Mouse (Mus musculus) cerebral cortex, adult 2 months (tissue): ENCODE results near the gene Fut11.

Experiments used
- WGBS: fragments of 180-500 bp; shearing (Covaris S2); methylation state at CpG from one replicate; pipeline ENCODE4 v1.1.7; 2018; 5-methylcytosine and 5-hydroxymethylcytosine counted together

Fut11 gene

DNA sequence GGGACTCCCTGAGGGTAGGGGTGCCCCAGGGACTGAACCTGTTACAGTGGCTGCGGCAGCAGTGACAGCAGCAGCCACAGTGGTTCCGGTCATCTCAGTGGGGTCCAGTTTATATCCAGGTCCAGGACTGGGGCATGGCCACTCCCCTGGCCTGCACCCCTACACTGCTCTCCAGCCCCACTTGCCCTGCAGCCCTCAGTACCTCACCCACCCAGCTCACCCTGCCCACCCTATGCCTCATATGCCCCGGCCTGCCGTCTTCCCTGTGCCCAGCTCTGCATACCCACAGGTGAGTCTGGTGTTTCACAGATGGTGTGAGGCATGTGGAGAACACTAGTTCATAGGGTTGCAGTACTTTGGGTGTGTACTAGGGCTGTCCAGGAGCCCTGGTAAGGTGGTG lies 26.6 kb downstream of the Fut11 start:
- WGBS: 91% methylated on average over 4 of the region's 4 CpGs

DNA sequence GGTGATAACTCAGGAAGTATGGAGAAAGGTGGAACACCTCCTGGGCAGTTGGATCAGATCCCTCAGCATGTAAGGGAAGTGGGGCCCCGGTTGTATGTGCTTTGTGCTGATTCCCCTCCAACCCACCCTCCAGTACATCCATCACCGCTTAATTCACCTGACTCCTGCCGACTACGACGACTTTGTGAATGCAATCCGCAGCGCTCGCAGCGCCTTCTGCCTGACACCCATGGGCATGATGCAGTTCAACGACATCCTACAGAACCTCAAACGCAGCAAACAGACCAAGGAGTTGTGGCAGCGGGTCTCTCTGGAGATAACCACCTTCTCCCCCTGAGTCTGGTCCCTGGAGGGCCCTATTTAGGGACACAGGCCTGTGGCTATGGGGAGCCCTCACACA lies 28.2 kb downstream of the Fut11 start:
- WGBS: 80% methylated on average over 12 of the region's 12 CpGs

DNA sequence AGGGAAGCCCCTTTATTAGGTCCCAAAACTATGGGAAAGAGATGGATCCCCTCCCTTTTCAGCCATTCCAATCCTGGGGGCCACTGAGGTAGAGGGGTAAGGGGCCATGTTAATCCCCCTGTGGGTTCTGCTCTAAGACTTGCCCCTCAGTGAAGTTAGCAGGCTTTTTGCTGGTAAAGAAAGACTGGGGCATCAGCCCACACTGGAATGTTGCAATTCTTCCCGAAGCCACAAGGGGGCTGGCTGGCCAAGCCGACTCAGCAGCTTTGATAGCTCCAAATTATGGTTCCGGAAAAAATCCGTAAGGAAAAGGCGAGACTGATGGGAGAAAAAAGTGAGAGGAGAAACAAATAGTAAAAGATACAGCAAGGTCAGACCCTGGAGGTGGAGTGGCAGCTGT lies 29.3 kb downstream of the Fut11 start:
- 4% methylated on average over 5 of the region's 5 CpGs for WGBS

DNA sequence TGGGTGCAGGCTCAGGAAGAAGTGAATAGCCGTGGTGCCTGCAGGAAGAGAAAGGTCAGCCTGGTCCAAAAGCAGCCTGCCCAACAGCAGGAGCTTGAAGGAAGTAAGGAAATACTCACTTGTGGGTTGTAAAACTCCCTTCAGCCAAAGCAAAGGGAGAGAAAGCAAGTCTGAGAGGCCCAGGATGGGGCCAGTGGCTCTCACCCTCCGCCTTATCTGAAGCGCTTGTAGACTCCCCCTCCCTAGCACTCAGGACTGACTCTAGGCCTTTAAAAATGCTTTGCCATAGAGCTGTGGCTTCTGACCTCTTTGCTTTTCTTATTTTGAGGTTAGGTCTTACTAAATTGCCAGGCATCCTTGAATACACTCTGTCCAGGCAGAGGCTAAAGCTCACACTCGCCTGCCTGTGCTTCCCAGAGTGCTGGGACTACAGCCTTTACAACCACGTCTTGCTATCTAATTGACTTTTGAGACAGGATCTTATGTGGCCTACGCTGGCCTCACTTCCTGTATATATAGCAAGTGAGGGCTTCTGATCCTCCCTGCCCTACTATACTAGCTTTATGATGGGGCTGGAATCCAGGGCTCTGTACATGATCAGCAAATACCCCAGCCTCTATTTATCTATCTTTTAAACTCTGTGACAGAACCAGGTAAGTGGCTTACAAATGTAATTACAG lies 31.0 kb downstream of the Fut11 start:
- 81% methylated on average over 6 of the region's 6 CpGs for WGBS

DNA sequence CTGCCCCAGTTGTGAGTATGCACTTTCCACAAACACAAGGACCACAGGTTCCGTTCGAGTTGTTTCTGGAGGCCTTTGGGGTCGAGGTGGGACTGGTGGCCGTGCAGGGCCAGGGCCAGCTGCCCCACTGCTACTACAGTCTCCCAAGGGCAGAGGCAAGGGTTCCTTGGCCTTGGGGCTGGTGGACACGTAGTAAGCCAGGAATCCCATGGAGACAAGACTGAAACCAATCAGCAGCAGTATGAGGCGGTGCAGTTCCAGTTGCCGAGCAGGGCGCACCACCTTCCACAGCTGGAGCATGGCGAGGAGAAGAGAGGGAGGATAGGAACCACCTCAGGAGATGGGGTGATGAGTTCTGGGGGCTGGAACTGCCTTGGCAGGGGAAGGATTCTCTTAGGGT lies 35.1 kb downstream of the Fut11 start:
- 91% methylated on average over 9 of the region's 9 CpGs for WGBS

DNA sequence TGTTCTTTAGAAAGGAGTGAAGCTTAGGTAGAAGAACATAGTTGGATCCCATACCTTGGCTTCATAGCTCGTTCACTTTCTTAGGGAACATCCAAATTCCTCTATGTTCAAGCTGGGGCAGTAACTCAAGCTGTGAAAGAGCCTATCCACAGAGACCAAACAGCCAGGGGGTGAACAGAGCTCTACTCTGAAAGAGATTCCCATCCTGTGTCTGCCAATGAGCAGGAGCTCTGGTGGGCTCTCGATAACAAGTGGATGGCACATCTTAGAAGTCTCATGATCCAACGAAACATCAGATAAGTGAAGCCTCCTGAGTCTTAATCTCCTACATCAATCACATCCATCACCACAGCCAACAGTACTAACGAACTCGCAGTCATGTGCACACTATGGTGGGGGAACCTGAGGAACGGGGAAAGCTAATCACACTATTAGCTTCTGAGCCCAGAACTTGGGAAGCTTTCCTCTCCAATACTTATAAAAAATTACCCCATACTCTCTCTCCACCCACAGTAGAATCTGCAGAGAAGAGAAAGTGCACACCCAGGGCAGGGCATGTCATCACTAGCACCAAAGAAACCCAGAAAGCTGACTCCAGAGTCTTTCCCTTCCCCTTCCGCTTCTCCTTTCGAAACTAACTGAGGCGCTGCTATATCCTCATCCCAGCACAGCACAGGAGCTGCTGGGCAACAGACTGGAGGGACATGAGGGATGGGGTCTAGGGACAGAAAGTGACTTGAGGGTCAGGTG lies 36.3 kb downstream of the Fut11 start:
- 80% methylated on average over 9 of the region's 9 CpGs for WGBS

DNA sequence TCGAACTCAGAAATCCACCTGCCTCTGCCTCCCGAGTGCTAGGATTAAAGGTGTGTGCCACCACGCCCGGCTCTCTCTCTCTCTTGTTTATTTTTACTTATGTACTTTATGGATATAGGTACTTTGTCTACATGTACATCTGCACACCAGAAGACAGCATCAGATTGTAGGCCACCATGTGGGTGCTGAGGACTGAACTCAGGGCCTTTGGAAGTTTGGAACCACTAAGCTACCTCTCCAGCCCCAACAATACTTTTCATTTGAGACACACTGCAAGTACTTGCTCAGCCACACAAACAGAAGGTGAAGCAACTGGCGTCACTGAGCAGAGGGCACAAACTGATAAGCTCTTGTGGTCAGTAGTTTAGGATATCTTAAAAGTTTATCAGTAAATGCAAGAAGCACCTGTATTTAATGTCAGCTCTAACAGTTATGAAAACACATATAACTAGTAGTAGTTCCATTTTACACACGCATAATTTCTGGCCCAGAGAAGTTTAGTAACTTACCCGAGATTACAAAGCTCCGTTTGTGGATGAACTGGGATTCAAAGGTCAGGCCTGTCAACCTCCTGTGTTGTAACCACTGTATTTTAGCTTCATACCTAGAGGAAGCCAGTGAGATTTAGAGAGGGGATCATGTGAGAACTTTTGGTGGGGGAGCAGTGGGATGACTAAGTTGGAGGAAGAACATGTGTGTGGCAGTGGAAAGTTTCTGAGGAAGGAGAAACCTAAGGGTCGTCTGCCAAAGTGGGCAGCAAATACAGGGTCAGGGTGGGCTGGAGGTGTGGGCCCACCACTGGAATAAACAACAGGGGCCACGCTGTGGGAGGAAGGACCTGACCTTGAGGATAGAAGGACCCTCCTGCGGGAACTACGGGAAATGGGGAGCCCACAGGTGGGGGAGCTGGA lies 38.5 kb downstream of the Fut11 start:
- 48% methylated on average over 12 of the region's 12 CpGs for WGBS

DNA sequence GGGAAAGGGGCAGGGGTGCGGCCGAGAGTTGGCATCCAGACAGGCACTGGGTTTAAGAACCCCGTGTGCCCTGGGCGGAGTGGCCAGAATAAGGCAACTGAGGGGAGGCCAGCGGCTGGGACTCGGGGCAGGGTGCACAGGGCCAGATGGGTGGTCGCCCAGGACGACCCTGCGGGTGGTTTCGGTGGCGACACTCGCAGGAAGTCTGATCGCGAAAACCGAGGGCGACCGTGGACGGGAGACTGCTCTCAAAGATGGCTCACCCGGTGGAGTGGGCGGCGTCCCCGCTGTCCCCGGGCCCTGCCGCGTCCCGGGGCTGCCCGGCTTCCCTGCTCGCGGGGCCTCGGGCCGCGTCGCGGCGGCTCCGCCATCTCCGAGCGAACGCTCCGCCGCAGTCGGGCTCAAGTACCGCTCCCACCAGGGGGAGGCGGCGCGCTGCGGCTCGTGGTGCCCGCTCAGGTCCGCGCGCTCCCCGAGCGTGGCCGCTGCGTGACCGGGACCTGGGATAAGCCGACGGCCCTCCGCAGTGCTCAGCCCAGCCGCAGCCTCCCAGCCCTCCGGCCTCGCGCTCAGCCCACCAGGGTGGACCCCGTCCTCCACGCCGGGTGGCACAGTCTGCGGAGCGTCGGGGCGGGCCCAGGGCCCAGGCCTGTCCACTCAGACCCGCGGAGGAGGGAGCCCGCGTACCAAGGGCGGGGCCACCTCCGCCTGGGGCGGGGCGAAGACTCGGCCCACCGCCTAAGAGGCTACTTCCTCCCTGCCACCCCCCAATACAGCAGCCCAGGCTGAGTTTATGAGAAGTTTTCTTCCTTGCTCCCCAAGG lies 39.4 kb downstream of the Fut11 start, which contains the start of gene Ndst2:
Gene Ndst2 (minus strand): TSS at position 611 of the 823 bp plus-strand sequence.
- under 1% methylated on average over 80 of the region's 81 CpGs for WGBS

DNA sequence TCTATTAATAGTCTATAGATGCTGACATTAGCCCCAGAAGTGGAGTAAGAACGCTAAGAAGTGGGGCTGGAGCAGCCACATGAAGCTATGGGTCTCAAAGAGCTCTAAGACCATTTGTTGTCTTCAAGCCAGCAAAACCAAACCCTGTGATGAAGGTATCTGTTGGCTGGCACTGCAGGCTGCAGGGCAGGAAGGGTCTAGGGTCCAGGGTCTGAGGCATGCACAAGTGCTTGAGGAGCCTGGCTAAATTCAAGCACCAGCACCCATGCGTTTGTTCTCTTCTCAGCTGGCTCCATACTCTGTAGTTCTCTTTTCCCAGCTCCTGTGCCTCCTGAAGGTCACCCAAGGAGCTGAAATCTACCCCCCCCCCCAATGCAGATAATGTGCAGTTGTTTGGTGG lies 40.3 kb downstream of the Fut11 start:
- 50% methylated on average over 2 of the region's 2 CpGs for WGBS

DNA sequence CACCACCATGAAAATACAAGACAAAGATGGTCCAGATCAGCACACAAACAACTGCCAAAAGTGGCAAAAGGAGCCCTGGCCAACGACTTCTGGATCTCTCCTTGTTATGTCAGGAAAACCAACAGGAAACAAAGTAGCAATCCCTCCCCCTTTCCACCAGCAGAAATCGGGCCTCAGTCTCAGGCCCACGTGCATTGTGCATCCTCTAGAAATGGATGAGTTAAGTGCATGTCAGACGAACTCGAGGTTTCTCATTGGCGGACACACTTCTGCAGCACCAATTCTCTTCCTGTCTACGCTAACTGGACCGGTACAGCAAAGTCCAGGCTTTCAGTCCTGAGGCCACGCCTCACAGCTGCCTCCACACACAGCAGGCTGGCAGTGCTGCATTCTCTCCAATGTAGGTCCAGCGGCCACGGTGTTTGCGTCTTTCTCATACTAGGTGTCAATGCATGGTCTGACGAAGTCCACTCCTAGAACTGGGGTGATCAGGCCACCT lies 41.2 kb downstream of the Fut11 start:
- WGBS: 75% methylated on average over 13 of the region's 13 CpGs

DNA sequence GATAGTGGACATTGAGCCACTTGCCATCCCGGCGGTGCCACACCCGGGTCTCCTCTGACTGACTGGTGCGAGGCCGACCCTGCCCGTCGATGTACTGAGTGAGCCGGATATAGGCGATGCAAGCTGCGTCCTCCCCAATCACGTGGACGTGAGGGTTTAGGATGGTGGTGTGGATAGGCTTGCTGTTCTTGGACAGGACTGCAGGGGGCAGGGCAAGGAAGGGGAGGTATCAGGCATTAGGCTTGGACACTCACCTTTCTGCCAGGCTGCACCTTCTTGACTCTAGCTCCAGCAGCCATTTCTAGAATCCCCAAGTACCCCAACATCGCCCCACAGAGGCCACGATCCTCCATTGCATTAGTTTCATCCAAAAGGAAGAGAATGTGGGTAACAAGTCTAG lies 42.5 kb downstream of the Fut11 start:
- WGBS: 22% methylated on average over 14 of the region's 14 CpGs

DNA sequence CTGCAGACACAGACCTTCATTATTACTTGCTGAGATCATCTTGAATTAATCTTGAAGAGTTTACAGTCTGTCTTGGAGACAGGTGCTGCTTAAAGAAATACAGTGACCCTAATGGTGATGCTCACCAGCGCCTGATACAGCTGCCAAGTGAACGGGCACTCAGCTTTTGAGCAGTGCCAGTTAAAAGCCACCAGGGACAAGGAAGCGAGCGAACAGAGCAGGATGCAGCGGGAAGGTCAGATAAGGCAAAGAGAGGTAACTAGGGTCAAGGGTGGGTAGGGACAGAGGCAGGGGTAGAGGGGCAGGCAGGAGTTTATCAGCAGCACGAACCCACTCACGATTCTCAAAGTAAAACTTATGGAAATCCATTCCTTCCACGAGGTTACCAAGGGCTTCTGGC lies 43.7 kb downstream of the Fut11 start:
- WGBS: 87% methylated on average over 8 of the region's 8 CpGs

DNA sequence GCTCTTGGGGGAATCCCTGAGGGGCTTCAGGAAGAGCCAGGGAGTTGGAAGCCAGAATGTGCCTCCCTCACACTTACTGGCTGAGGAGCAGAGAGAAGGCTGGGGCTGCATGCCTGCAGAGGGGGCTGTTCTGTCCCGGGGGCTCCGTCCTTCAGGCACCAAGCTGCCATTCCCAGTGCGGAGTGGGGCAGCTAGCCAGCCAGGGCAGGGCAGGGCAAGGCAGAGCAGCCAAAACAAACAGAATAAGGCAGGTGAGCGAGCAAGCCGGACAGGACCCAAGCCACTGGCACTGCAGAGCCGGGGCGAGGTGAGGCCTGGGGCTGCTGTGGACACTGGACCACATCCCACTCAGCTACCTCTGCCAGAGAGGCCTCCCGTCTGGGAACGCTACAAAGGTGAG lies 46.5 kb downstream of the Fut11 start:
- 88% methylated on average over 9 of the region's 9 CpGs for WGBS

DNA sequence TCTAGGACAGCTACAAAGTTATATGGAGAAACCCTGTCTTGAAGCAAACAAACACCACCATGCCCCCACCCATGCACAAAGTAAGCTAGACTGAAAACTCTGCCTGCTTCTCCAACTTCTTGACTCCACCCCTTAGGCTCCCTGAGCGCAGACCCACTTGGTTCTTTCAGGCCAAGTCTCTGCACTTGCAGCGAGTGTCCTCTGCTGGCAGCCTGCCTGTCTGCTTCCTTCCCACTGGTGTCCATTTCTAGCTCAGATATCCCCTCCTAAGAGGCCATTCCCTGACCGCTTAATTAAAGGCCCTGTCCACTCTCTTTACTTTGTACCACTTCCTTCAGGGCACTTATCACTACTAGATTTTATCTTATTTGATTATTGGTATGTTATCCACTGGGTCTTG lies 48.8 kb downstream of the Fut11 start:
- WGBS: 63% methylated on average over 3 of the region's 3 CpGs

DNA sequence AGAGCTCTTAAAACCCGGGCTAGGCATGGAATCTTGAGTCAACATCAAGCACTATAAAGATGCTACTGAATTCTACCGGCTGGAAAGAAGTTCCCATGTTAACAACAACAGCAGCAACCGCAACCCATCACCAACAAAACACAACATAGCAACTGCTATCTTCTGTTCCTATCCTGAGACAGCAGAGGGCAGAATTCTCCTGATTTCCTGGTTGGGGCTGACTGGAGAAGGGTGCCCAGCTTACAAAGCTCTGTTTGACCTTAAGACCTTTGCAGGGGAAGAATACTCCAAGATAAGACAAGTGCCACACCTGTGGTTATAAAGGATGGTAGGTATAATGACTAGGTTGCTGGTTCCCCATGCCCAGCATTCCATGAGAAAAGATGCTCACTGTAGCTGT lies 52.2 kb downstream of the Fut11 start:
- WGBS: 62% methylated on average over 3 of the region's 3 CpGs

DNA sequence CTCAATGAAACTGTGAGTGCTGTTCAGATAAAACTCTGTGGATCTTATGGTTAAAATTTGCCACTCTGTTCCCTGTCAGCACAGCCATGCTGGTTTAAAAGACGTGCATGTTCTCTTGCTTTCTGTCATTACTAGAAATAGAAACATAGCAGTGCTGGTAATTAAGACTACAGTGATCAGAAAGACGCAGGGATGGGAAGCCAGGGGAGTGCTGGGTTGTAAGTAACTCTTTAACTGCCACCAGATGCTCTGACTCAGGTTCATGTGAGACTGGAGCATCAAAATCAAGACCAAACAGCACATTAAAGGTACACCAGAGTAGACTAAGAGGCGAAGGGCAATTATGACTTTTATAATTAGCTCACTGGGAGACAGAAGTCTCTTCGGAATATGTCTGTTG lies 53.6 kb downstream of the Fut11 start:
- WGBS: 46% methylated on average over 4 of the region's 4 CpGs

DNA sequence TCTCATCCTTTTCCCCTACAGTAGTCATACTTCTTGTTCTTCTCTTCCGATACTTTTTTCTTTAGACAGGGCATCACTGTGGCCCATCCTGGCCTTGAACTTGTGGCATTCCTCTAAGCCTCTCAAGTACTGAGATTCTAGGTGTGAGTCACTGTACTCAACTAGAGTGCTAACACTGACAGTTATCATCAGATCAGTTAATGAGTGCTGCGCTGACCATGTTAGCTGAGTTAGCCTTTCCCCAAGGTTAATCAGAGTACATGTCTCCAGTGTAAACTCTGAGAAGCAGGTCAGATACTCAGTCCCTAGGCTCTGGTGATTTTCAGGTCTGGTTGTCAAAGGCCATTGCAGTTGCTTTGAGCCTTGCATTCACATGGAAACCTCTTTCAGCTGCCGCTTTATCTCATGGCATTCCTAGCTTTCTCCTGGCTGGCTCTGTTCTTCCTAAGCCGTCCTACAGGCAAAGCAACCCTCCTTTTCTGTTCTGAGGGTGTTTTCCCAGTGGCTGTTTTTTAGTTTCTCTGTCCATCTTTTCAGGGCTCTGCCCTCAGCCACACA lies 54.8 kb downstream of the Fut11 start:
- WGBS: 79% methylated on average over 4 of the region's 4 CpGs

DNA sequence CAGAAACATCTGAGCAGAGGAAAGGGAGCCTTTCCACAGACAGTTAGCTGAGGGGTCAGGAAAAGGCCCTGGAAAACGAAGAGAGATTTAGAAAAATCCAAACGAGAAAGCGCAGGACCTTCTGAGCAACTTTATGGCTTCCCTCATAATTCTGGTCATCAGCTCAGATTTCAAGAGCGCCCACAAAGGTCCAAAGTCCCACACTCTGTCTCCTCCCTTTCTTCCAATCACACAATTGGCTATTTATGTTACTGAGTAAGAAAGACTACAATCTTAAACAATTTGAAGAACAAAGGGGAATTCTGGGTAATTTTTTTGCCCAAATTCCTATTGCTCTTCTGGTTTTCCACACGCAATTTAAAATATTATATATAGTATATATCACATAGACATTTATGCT lies 55.7 kb downstream of the Fut11 start:
- WGBS: 88% methylated on average over 5 of the region's 5 CpGs
